Mouse (Mus musculus) limb, embryonic 10.5 days (tissue): ENCODE results near the gene Dgki. TPM values are rescaled to one million over a fixed set of nuclear protein-coding genes. Genes with fewer than 3 reads are reported as not detected.

Experiments used
- DNase-seq: peaks from one replicate; pipeline ENCODE4 v3.0.0-alpha.2; 2017; ENCODE audit warnings: low spot score
- H3K27ac ChIP-seq: fragments of 300-500 bp; sonication (generic); 2 replicates; pipeline ENCODE4 v1.5.1; 2016; ENCODE audit warnings: mild to moderate bottlenecking
- H3K27me3 ChIP-seq: fragments of 300-500 bp; sonication (generic); 2 replicates; pipeline ENCODE4 v1.6.1; 2016; ENCODE audit warnings: low read depth, mild to moderate bottlenecking; ENCODE audit not compliant: poor library complexity, severe bottlenecking
- H3K36me3 ChIP-seq: fragments of 300-500 bp; sonication (generic); 2 replicates; pipeline ENCODE4 v1.6.1; 2016; ENCODE audit warnings: mild to moderate bottlenecking, moderate library complexity
- H3K4me1 ChIP-seq: fragments of 300-500 bp; sonication (generic); 2 replicates; pipeline ENCODE4 v1.6.1; 2016
- H3K4me3 ChIP-seq: fragments of 300-500 bp; sonication (generic); 2 replicates; pipeline ENCODE4 v1.5.1; 2016; ENCODE audit warnings: mild to moderate bottlenecking, moderate library complexity
- H3K9me3 ChIP-seq: fragments of 300-500 bp; sonication (generic); replicated peaks from 2 replicates; pipeline ENCODE4 v1.6.1; 2016; ENCODE audit warnings: mild to moderate bottlenecking
- WGBS: fragments of 180-500 bp; shearing (Covaris S2); methylation state at CpG from one replicate; pipeline ENCODE4 v1.1.7; 2016; 5-methylcytosine and 5-hydroxymethylcytosine counted together
- polyA plus RNA-seq: library from polyadenylated mRNA; unstranded; fragments of >200 nt; fragmentation: Nextera tagmentation; extraction: Ambion mirVana; gene quantifications from 2 replicates; pipeline ENCODE4 v1.2.1, GENCODE M21; 2016

Dgki gene
- polyA plus RNA-seq, 1 experiment from 2014 or later: 0.48 TPM

DNA sequence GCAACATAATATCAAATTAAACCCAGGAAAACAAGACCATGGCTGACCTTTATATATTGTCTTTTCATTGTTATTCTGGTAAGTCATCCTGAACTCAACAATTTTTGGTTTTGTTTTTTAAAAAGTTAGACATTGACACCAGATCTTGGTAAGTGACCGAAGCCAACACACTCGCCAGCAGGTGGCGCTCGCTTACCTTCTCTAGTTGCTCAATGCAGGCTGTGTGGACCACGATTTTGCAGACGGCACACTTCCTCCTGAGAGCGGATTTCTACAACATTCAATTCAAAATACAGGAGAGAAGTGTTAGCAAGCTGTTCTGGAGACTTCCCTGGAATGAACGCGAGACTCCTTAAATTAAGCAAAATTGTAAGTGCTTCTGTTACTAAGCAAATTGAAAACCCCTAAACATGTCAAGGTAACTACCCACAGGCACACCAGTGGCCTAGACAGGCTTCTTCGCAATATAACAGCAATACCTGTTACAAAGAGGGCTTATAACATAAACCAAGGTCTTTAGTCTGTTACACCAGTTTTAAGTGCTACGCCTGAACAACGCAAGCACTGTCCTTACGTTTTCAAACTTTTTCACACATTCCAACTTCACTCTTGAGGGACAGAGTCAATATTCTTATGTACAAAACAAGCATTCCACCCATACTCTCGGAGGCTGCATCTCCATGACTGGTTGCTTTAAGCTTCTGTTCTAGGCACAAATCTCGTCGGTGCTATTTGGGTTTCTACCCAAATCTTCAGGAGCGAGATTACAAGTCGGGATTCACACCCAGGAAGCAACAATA, 202.4 kb downstream of the Dgki start:
- H3K27me3 ChIP-seq: no peaks in the 10 kb centered on the region
- no peaks in the 10 kb centered on the region for H3K36me3 ChIP-seq
- H3K27ac ChIP-seq: no peak overlapping the region
- no peak overlapping the region for H3K4me3 ChIP-seq
- no peaks in the 10 kb centered on the region for H3K9me3 ChIP-seq
- peak; percentile 92 for DNase-seq
- WGBS: 52% methylated on average over 18 of the region's 18 CpGs
- no peaks in the 10 kb centered on the region for H3K4me1 ChIP-seq

DNA sequence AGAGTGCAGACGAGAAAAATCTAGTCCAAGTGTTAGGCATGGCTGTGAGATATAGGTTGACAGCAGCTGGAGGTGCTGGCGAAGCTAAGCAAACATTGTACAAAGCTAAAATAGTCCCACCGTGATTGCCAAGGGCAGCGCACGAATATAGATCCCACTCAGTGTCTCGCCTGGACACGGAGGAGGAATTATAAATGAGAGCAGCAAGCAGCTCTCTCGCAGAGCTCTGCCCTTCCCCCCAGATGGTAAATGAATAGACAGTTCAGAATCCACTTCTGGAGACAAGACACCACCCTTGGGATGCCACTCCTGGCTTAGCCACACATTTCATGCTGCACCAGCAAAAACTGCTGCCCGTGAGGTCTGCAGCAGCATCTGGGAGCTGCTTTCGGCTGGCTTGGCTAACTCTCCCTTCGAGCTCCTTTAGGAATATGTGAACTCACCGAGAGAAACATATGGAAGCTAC, 203.1 kb downstream of the Dgki start:
- Histone ChIP-seq H3K27me3 (no peaks in the 10 kb centered on the region), H3K36me3 (no peaks in the 10 kb centered on the region), H3K4me3 (no peak overlapping the region), H3K27ac (no peak overlapping the region), H3K4me1 (no peaks in the 10 kb centered on the region), H3K9me3 (no peaks in the 10 kb centered on the region)
- 73% methylated on average over 12 of the region's 12 CpGs for WGBS
- DNase-seq: no peak

DNA sequence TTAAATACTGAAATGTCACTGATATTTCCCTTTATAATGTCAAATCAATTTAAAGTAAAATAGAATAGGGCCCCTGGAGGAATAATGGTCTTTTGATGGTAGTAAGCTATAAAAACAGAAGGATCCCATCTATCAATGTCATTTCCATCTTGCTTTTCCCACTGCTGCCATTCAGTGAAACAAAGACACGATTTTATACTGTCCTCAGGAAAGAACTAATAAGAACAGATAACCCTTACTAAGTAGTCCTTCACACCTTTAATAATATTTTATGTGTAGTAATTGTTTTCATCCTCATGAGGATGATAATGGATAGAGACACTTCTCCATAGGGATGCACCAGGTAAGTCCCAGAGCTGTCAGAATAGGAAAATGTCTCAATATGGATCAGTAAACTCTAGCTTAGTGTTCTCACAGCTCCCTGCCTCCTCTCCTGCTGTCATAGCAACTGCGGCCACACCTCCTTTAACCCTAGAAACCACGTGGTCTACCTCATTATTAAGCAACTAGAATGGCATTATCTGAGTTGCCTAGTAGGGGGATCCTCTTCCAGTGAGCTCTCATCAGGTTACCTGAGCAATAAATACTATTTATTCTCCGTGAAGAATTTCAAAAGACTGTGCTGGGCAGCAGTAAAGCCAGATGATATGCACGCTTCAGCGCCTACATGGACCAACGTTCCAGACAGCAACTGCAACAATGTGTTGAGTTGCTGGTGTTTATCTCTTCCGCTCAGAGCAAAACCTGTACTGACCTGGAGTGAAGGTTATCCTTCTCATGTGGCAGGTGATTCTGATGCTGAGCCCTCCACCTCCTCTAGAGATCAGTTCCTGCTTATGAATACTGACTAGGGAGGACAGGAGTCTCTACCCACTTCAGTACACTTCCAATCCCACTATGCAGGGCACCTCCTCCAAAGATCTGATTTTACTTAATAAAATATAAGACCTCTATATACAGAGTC, 210.6 kb downstream of the Dgki start:
- Histone ChIP-seq H3K27ac (no peak overlapping the region), H3K4me1 (peaks cover 8% of the 10 kb centered on the region), H3K36me3 (no peaks in the 10 kb centered on the region), H3K4me3 (no peak overlapping the region), H3K27me3 (no peaks in the 10 kb centered on the region), H3K9me3 (no peaks in the 10 kb centered on the region)
- WGBS: 57% methylated on average over 8 of the region's 8 CpGs
- no peak for DNase-seq

DNA sequence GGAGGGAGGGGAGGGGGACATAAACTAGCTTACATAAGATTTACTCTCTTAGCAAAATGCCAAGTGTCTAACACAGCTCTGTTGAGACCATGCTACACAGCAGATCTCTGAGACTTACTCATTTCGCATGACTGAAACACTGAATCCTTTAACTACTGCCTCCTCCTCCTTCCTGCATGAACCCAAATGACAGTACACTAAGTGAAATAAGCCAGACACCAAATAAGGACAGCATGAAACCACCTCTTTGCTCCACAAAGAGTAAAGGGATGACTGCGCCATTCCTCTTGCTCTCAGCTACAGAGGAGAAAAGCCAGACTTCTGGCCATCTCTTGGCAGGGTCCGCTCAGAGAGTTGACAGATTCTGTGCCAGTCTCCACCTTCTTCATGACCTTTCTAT, 217.0 kb downstream of the Dgki start:
- Histone ChIP-seq H3K36me3 (no peaks in the 10 kb centered on the region), H3K9me3 (no peaks in the 10 kb centered on the region), H3K27ac (no peak overlapping the region), H3K4me1 (no peaks in the 10 kb centered on the region), H3K27me3 (no peaks in the 10 kb centered on the region), H3K4me3 (no peak overlapping the region)
- no peak for DNase-seq
- 80% methylated on average over 3 of the region's 3 CpGs for WGBS

DNA sequence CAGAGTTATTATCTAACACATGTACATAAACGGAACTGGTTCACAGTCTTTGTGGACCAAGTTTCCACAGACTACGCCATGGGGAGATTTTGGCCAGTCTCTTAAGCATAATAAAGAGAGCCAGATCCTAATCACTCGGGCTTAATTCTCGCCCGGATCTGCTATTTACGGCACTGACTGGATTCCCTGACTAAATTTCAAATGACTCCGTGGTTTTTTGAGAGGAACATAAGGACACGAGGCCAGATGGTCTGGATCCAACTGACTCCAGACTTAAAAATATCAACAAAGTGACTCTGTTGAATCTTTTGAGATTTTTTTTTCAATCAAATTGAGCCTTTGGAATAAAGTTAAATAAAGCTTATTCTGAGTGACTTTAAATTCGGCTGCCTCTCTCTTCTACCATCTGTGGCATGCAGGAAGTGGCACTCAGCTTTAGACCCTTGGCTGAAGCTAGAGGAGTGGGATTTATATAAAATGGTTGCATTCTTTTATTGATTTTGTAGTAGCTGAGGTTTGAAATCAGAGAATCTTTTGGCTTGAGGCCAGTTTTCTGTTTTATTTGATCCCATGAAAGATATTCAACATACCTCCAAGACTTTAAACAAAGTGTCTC, 227.5 kb downstream of the Dgki start:
- Histone ChIP-seq H3K27ac (no peak overlapping the region), H3K36me3 (no peaks in the 10 kb centered on the region), H3K9me3 (no peaks in the 10 kb centered on the region), H3K27me3 (no peaks in the 10 kb centered on the region), H3K4me3 (no peak overlapping the region), H3K4me1 (no peaks in the 10 kb centered on the region)
- WGBS: 81% methylated on average over 9 of the region's 9 CpGs
- no peak for DNase-seq

DNA sequence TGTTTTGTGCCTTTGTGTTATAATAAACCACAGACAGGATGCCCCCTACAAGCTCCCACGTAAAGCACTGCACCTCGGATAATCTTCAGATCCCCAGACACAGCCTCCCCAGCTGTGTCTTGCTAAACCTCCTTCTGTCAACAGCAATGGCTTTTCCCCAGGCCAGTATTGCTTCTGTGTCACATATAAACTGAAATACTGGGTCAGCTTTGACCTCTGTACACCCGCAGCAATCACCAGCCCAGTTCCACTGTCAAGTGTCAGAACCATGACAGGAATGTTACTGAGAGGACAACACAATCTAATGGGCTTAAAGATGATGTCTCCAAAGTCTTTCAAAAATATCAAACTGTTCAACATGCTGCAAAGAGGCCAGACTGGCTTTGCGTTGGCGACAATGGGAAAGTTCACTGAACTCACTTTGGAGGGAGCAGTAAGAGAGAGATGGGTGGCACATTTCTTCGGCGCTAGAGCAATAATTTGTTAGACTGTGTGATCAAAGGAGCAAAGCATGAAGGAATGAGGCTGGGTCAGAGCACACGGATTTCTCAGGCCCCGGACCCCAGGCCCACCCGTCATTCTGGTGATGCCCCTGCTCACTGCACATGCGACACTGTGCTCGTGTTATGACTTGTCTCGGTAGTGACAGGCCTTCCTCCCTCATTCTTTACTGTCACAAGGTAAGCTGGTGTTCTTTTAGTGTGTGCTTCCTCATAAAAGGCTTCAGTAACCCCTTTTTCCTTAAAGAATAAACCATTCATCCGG, 230.0 kb downstream of the Dgki start:
- H3K4me1 ChIP-seq: no peaks in the 10 kb centered on the region
- 76% methylated on average over 14 of the region's 14 CpGs for WGBS
- H3K4me3 ChIP-seq: no peak overlapping the region
- no peaks in the 10 kb centered on the region for H3K27me3 ChIP-seq
- no peaks in the 10 kb centered on the region for H3K36me3 ChIP-seq
- no peak overlapping the region for H3K27ac ChIP-seq
- H3K9me3 ChIP-seq: no peaks in the 10 kb centered on the region
- no peak for DNase-seq

DNA sequence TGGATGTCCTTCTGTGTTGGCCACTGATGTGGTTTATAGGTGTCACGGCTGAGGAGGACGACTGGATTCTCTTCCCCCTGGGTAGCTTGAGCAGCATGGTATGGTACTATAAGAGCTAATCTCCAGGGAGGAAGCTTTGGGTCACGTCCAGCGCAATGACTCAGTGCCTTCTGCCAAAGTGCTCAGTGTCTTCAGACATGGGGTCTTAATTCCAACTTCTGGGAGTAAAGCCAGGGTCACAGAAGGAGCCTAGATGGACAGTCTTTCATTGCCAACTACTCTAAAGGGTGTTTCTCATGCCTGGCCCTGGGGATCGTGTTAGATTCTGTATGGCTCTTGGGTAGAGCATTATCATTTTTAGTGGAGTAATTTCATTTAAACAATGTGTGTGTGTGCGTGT, 231.2 kb downstream of the Dgki start:
- WGBS: 93% methylated on average over 6 of the region's 6 CpGs

DNA sequence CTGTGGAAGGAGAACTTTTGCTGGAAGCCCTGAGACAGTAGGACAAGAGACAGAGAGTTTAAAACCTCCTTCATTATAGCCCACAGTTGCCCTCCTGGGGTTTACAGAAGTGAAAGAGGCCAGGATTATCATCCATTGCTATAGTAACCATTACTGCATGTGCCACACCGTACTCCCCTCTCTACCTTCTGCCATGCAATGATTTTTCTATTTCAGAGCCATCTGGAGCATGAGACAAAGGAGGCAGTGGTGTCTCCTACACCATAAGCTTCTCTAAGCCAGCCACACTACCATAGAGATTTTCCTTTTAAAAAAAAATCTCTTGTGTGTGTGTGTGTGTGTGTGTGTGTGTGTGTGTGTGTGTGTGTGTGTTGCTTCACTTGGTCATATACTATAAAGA, 232.6 kb downstream of the Dgki start:
- peaks cover 13% of the 10 kb centered on the region for H3K4me1 ChIP-seq
- no peaks in the 10 kb centered on the region for H3K9me3 ChIP-seq
- H3K36me3 ChIP-seq: no peaks in the 10 kb centered on the region
- no peak overlapping the region for H3K4me3 ChIP-seq
- H3K27ac ChIP-seq: no peak overlapping the region
- DNase-seq: no peak
- H3K27me3 ChIP-seq: no peaks in the 10 kb centered on the region
- 96% methylated on average over 1 of the region's 1 CpGs for WGBS

More for the DNA sequence above, 231.2 kb downstream of the Dgki start:
- Histone ChIP-seq H3K36me3 (no peaks in the 10 kb centered on the region), H3K27ac (no peak overlapping the region), H3K4me3 (no peak overlapping the region), H3K27me3 (no peaks in the 10 kb centered on the region), H3K4me1 (peaks cover 11% of the 10 kb centered on the region), H3K9me3 (no peaks in the 10 kb centered on the region)
- DNase-seq: no peak

DNA sequence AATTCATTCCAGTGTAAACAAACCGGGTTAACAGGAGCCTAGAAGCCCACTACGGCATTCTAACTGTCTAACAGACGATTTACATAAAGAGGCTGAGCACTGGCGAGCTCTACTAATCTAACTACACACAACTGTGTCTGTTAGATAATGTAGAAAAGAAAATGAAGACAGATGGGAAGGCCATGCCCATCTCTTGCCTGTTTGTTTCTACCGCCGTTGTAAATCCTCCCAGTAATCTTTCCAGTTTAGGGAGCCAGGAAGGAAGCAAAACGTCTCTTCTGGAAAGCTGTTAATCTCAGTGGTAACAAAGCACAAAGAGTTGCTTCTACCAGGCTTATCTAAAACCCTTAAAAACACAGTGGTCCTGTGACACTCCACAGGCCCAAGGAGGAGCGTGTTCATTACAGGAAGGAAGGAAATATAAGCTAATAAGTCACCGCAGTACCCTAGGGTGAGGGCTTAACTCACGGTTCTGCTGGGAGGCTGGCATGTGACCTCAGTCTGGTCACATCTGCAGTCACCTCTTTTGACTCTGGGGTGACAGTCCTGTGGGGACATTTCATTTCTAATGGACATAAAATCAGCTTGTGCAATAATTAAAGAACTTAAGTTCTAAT, 235.7 kb downstream of the Dgki start:
- no peak for DNase-seq
- Histone ChIP-seq H3K4me3 (no peak overlapping the region), H3K36me3 (no peaks in the 10 kb centered on the region), H3K27ac (peak overlapping the region; percentile 51), H3K9me3 (no peaks in the 10 kb centered on the region), H3K4me1 (peaks cover 13% of the 10 kb centered on the region), H3K27me3 (no peaks in the 10 kb centered on the region)
- 27% methylated on average over 10 of the region's 10 CpGs for WGBS

DNA sequence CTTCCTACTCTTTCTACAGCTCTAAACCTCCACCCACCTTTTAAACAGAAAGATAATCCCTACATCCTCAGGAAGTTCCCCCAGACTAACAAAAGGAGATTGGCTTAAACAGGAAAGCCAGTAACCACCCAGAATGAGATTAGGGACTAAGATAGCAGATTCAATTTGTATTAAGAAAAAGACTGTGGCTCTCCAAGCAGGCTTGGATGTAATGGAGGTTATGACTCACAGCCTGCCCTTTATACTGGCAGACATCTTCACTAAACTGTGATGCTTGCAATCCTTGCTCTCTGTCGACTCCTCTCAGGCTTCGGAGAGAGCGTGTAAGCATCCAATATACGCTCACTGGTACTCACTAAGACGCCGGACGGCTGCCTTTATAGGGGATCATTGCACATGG, 236.7 kb downstream of the Dgki start:
- Histone ChIP-seq H3K27ac (peak overlapping the region; percentile 51; the same call in 1 of the 2 replicates), H3K4me1 (peaks cover 13% of the 10 kb centered on the region), H3K9me3 (no peaks in the 10 kb centered on the region), H3K27me3 (no peaks in the 10 kb centered on the region), H3K36me3 (no peaks in the 10 kb centered on the region), H3K4me3 (no peak overlapping the region)
- WGBS: 92% methylated on average over 7 of the region's 7 CpGs
- DNase-seq: no peak

DNA sequence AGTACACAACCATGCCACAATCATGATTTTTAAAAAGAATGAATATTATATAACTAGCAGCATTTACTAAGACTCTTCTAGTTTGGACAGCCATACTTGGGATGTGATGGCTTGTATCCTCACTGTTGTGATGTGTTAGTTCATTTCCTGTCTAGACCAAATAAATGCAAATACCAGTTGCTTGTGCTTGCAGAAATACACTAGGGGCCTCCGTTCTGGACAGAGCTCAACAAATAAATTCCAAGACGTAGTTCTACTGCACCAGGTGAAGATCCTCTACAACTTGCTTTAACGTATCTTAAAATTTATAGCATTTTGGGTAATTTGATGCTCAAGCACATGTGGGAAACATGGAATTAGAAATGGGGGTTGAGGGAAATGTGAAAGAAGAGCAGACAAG, 239.9 kb downstream of the Dgki start:
- WGBS: 91% methylated on average over 3 of the region's 3 CpGs
- no peak for DNase-seq
- Histone ChIP-seq H3K4me1 (peaks cover 13% of the 10 kb centered on the region), H3K4me3 (no peak overlapping the region), H3K27me3 (no peaks in the 10 kb centered on the region), H3K9me3 (no peaks in the 10 kb centered on the region), H3K36me3 (no peaks in the 10 kb centered on the region), H3K27ac (no peak overlapping the region)

DNA sequence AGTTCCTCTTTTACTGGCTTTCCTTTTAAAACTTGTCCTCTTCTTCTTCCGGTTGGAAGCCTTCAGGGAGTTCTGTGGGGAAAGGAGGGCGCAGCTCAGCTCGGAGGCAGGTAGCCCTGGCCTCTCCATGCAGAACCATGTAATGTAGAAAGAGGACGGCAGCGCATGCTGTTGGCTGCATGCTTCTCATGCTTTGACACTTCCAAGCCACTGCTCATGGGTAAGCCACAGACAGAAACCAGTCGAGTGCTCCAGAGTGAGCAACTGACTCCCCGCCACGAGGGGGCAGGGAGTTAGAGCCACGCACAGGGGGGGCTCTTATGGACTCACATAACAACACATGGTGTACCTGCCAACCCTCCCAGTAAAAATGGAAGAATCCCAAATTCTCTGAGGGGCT, 242.0 kb downstream of the Dgki start:
- WGBS: 92% methylated on average over 9 of the region's 9 CpGs
- Histone ChIP-seq H3K4me3 (no peak overlapping the region), H3K27ac (no peak overlapping the region), H3K36me3 (no peaks in the 10 kb centered on the region), H3K4me1 (no peaks in the 10 kb centered on the region), H3K27me3 (no peaks in the 10 kb centered on the region), H3K9me3 (no peaks in the 10 kb centered on the region)
- no peak for DNase-seq
